Mouse (Mus musculus) heart, embryonic 10.5 days (tissue): ENCODE measurements at regions not wholly inside any gene's neighbourhood (a gene's known extent, or its start where the extent isn't known, plus 50 kb on each side); places are given as distances from the start of the nearest gene placed in this dataset.

Experiments used
- DNase-seq: peaks from one replicate; pipeline ENCODE4 v3.0.0-alpha.2; 2017; ENCODE audit warnings: low spot score
- H3K27ac ChIP-seq: fragments of 300-500 bp; sonication (generic); 2 replicates; pipeline ENCODE4 v1.5.1; 2016; ENCODE audit warnings: mild to moderate bottlenecking
- H3K27me3 ChIP-seq: fragments of 300-500 bp; sonication (generic); 2 replicates; pipeline ENCODE4 v1.6.1; 2016; ENCODE audit warnings: mild to moderate bottlenecking; ENCODE audit not compliant: poor library complexity, insufficient read depth, severe bottlenecking
- H3K36me3 ChIP-seq: fragments of 300-500 bp; sonication (generic); 2 replicates; pipeline ENCODE4 v1.6.1; 2016; ENCODE audit warnings: mild to moderate bottlenecking, moderate library complexity
- H3K4me1 ChIP-seq: fragments of 300-500 bp; sonication (generic); 2 replicates; pipeline ENCODE4 v1.6.1; 2016; ENCODE audit warnings: mild to moderate bottlenecking
- H3K4me3 ChIP-seq: fragments of 300-500 bp; sonication (generic); 2 replicates; pipeline ENCODE4 v1.5.1; 2016; ENCODE audit warnings: mild to moderate bottlenecking, moderate library complexity
- H3K9me3 ChIP-seq: fragments of 300-500 bp; sonication (generic); 2 replicates; pipeline ENCODE4 v1.6.1; 2016; ENCODE audit warnings: mild to moderate bottlenecking, moderate library complexity
- WGBS: fragments of 180-500 bp; shearing (Covaris S2); methylation state at CpG from one replicate; pipeline ENCODE4 v1.1.7; 2016; 5-methylcytosine and 5-hydroxymethylcytosine counted together

GRCm38 (mm10) chr10:66780335-66781170 lies 315.4 kb upstream of the Jmjd1c start:
- Histone ChIP-seq H3K4me3 (no peak overlapping the region), H3K9me3 (no peaks in the 10 kb centered on the region), H3K27ac (no peak overlapping the region; the same call in 1 of the 2 replicates), H3K4me1 (0 out of 2 replicates have a peak, but pooled peaks cover 3% of the 10 kb centered on the region), H3K36me3 (no peaks in the 10 kb centered on the region), H3K27me3 (no peaks in the 10 kb centered on the region)
- no peak for DNase-seq
- WGBS = 68% methylated on average over 11 of the region's 11 CpGs

GRCm38 (mm10) chr10:66781171-66781510 lies 314.8 kb upstream of the Jmjd1c start:
- H3K27ac ChIP-seq = no peak overlapping the region
- WGBS = 58% methylated on average over 1 of the region's 1 CpGs
- no peak overlapping the region for H3K4me3 ChIP-seq
- no peaks in the 10 kb centered on the region for H3K9me3 ChIP-seq
- H3K27me3 ChIP-seq = no peaks in the 10 kb centered on the region
- no peaks in the 10 kb centered on the region for H3K36me3 ChIP-seq
- no peak for DNase-seq
- 0 out of 2 replicates have a peak, but pooled peaks cover 3% of the 10 kb centered on the region for H3K4me1 ChIP-seq

- 85% methylated on average over 5 of the region's 5 CpGs for WGBS
- Histone ChIP-seq H3K27ac (no peak overlapping the region), H3K27me3 (no peaks in the 10 kb centered on the region), H3K9me3 (no peaks in the 10 kb centered on the region), H3K36me3 (no peaks in the 10 kb centered on the region), H3K4me1 (0 out of 2 replicates have a peak, but pooled peaks cover 3% of the 10 kb centered on the region), H3K4me3 (no peak overlapping the region)
- no peak for DNase-seq
Measured at GRCm38 (mm10) chr10:66782025-66782424, 313.9 kb upstream of the Jmjd1c start.

GRCm38 (mm10) chr10:66787812-66788211 lies 308.1 kb upstream of the Jmjd1c start:
- Histone ChIP-seq H3K4me3 (no peak overlapping the region), H3K36me3 (no peaks in the 10 kb centered on the region), H3K27ac (no peak overlapping the region), H3K27me3 (no peaks in the 10 kb centered on the region), H3K9me3 (no peaks in the 10 kb centered on the region), H3K4me1 (no peaks in the 10 kb centered on the region)
- 58% methylated on average over 7 of the region's 7 CpGs for WGBS
- DNase-seq = no peak

- no peaks in the 10 kb centered on the region for H3K4me1 ChIP-seq
- no peak overlapping the region for H3K4me3 ChIP-seq
- H3K27ac ChIP-seq = no peak overlapping the region
- no peaks in the 10 kb centered on the region for H3K9me3 ChIP-seq
- no peaks in the 10 kb centered on the region for H3K27me3 ChIP-seq
- WGBS = 85% methylated on average over 9 of the region's 9 CpGs
- H3K36me3 ChIP-seq = no peaks in the 10 kb centered on the region
- no peak for DNase-seq
Measured at GRCm38 (mm10) chr10:66796296-66796695, 299.6 kb upstream of the Jmjd1c start.

- H3K36me3 ChIP-seq = no peaks in the 10 kb centered on the region
- H3K4me3 ChIP-seq = no peak overlapping the region
- 57% methylated on average over 1 of the region's 1 CpGs for WGBS
- no peaks in the 10 kb centered on the region for H3K27me3 ChIP-seq
- H3K27ac ChIP-seq = no peak overlapping the region
- no peaks in the 10 kb centered on the region; the same call in 1 of the 2 replicates for H3K9me3 ChIP-seq
- DNase-seq = no peak
- no peaks in the 10 kb centered on the region for H3K4me1 ChIP-seq
Measured at GRCm38 (mm10) chr10:66802691-66803090, 293.2 kb upstream of the Jmjd1c start.

- H3K9me3 ChIP-seq = no peaks in the 10 kb centered on the region; the same call in 1 of the 2 replicates
- WGBS = 41% methylated on average over 16 of the region's 16 CpGs
- H3K4me1 ChIP-seq = no peaks in the 10 kb centered on the region
- no peak overlapping the region for H3K27ac ChIP-seq
- no peaks in the 10 kb centered on the region for H3K27me3 ChIP-seq
- DNase-seq = peak; percentile 62
- no peaks in the 10 kb centered on the region for H3K36me3 ChIP-seq
- no peak overlapping the region for H3K4me3 ChIP-seq
Measured at GRCm38 (mm10) chr10:66807261-66807968, 288.5 kb upstream of the Jmjd1c start.

GRCm38 (mm10) chr10:66812515-66813260 lies 283.2 kb upstream of the Jmjd1c start:
- Histone ChIP-seq H3K9me3 (no peaks in the 10 kb centered on the region), H3K4me3 (no peak overlapping the region), H3K4me1 (0 out of 2 replicates have a peak, but pooled peaks cover 6% of the 10 kb centered on the region), H3K27me3 (peaks cover 12% of the 10 kb centered on the region; the same call in 1 of the 2 replicates), H3K27ac (no peak overlapping the region), H3K36me3 (no peaks in the 10 kb centered on the region)
- WGBS = 71% methylated on average over 11 of the region's 11 CpGs
- peak; percentile 50 for DNase-seq

GRCm38 (mm10) chr10:66813850-66814564 lies 281.9 kb upstream of the Jmjd1c start:
- 11% methylated on average over 15 of the region's 15 CpGs for WGBS
- H3K4me1 ChIP-seq = 0 out of 2 replicates have a peak, but pooled peaks cover 9% of the 10 kb centered on the region
- H3K27me3 ChIP-seq = peaks cover 12% of the 10 kb centered on the region; the same call in 1 of the 2 replicates
- no peak overlapping the region for H3K27ac ChIP-seq
- peak overlapping the region; percentile 46 for H3K4me3 ChIP-seq
- no peak for DNase-seq
- no peaks in the 10 kb centered on the region for H3K9me3 ChIP-seq
- H3K36me3 ChIP-seq = no peaks in the 10 kb centered on the region

GRCm38 (mm10) chr10:66814565-66815201 lies 281.2 kb upstream of the Jmjd1c start:
- Histone ChIP-seq H3K36me3 (no peaks in the 10 kb centered on the region), H3K4me3 (peak overlapping the region; percentile 46), H3K4me1 (0 out of 2 replicates have a peak, but pooled peaks cover 11% of the 10 kb centered on the region), H3K27ac (no peak overlapping the region), H3K9me3 (no peaks in the 10 kb centered on the region), H3K27me3 (peaks cover 12% of the 10 kb centered on the region; the same call in 1 of the 2 replicates)
- peak; percentile 89 for DNase-seq
- WGBS = 11% methylated on average over 16 of the region's 16 CpGs

GRCm38 (mm10) chr10:66815951-66816350 lies 280.0 kb upstream of the Jmjd1c start:
- peaks cover 12% of the 10 kb centered on the region; the same call in 1 of the 2 replicates for H3K27me3 ChIP-seq
- DNase-seq = peak; percentile 33
- no peak overlapping the region for H3K4me3 ChIP-seq
- 65% methylated on average over 4 of the region's 4 CpGs for WGBS
- no peaks in the 10 kb centered on the region for H3K9me3 ChIP-seq
- no peaks in the 10 kb centered on the region for H3K36me3 ChIP-seq
- 0 out of 2 replicates have a peak, but pooled peaks cover 11% of the 10 kb centered on the region for H3K4me1 ChIP-seq
- no peak overlapping the region for H3K27ac ChIP-seq

GRCm38 (mm10) chr10:66816776-66817175 lies 279.1 kb upstream of the Jmjd1c start:
- WGBS = 81% methylated on average over 13 of the region's 13 CpGs
- H3K36me3 ChIP-seq = no peaks in the 10 kb centered on the region
- peak; percentile 25 for DNase-seq
- peaks cover 12% of the 10 kb centered on the region; the same call in 1 of the 2 replicates for H3K27me3 ChIP-seq
- no peaks in the 10 kb centered on the region for H3K9me3 ChIP-seq
- 0 out of 2 replicates have a peak, but pooled peaks cover 11% of the 10 kb centered on the region for H3K4me1 ChIP-seq
- H3K4me3 ChIP-seq = no peak overlapping the region
- H3K27ac ChIP-seq = no peak overlapping the region
